Mouse (Mus musculus) kidney, embryonic 14.5 days (tissue): ENCODE measurements around the gene Cdkn2aip. TPM values are rescaled to one million over a fixed set of nuclear protein-coding genes. Genes with fewer than 3 reads are reported as not detected.

ENCODE experiments used
- ATAC-seq: fragments of 200-750 bp; cut with Nextera tagmentation; 2 replicates; pipeline ENCODE4 v1.8.0; 2017; ENCODE audit warnings: moderate number of reproducible peaks, mild to moderate bottlenecking, moderate TSS enrichment, moderate library complexity; ENCODE audit not compliant: low FRiP score, low TSS enrichment
- H3K27ac ChIP-seq: fragments of 300-500 bp; sonication (generic); 2 replicates; pipeline ENCODE4 v1.5.1; 2014; ENCODE audit warnings: low read depth, mild to moderate bottlenecking, low read length, moderate library complexity, mixed read lengths
- H3K27me3 ChIP-seq: fragments of 300-500 bp; sonication (generic); 2 replicates; pipeline ENCODE4 v1.6.1; 2014; ENCODE audit warnings: mild to moderate bottlenecking, low read length; ENCODE audit not compliant: control insufficient read depth, insufficient read depth
- H3K36me3 ChIP-seq: fragments of 300-500 bp; sonication (generic); 2 replicates; pipeline ENCODE4 v1.6.1; 2014; ENCODE audit warnings: low read length, mixed read lengths; ENCODE audit not compliant: control insufficient read depth, insufficient read depth
- H3K4me1 ChIP-seq: fragments of 300-500 bp; sonication (generic); 2 replicates; pipeline ENCODE4 v1.6.1; 2014; ENCODE audit warnings: low read length, mixed read lengths; ENCODE audit not compliant: control insufficient read depth, insufficient read depth
- H3K4me2 ChIP-seq: fragments of 300-500 bp; sonication (generic); replicated peaks from 2 replicates; pipeline ENCODE4 v1.6.1; 2014; ENCODE audit warnings: low read depth, mild to moderate bottlenecking, low read length
- H3K4me3 ChIP-seq: fragments of 300-500 bp; sonication (generic); 2 replicates; pipeline ENCODE4 v1.5.1; 2014; ENCODE audit warnings: mild to moderate bottlenecking, low read length
- H3K9ac ChIP-seq: fragments of 300-500 bp; sonication (generic); 2 replicates; pipeline ENCODE4 v1.6.1; 2014; ENCODE audit warnings: low read depth, mild to moderate bottlenecking, low read length, moderate library complexity
- H3K9me3 ChIP-seq: fragments of 300-500 bp; sonication (generic); 2 replicates; pipeline ENCODE4 v1.6.1; 2016; ENCODE audit warnings: low read length; ENCODE audit not compliant: control insufficient read depth
- WGBS: fragments of 180-500 bp; shearing (Covaris S2); extraction: QIAGEN DNeasy Blood & Tissue Kit; methylation state at CpG from one replicate; pipeline ENCODE4 v1.1.7; 2014; 5-methylcytosine and 5-hydroxymethylcytosine counted together
- polyA plus RNA-seq: library from polyadenylated mRNA; unstranded; fragments of >200 nt; fragmentation: Nextera tagmentation; extraction: Ambion mirVana; gene quantifications from 2 replicates; pipeline ENCODE4 v1.2.1, GENCODE M21; 2014

The Cdkn2aip gene
- polyA plus RNA-seq, 1 experiment from 2014 or later: 33.7 TPM

- Histone ChIP-seq H3K4me2 (peak overlapping the region; percentile 74), H3K9me3 (no peaks in the 10 kb centered on the region), H3K36me3 (peaks cover 23% of the 10 kb centered on the region), H3K4me3 (peak overlapping the region; percentile 98), H3K9ac (peak overlapping the region; percentile 89), H3K4me1 (peaks cover 5% of the 10 kb centered on the region), H3K27ac (peak overlapping the region; percentile 91), H3K27me3 (no peaks in the 10 kb centered on the region)
- peak; percentile 61 for ATAC-seq
- 0% methylated on average over 35 of the region's 44 CpGs for WGBS
Measured at GRCm38 (mm10) chr8:47713171-47713663, 515 bp downstream of the Cdkn2aip start.

DNA sequence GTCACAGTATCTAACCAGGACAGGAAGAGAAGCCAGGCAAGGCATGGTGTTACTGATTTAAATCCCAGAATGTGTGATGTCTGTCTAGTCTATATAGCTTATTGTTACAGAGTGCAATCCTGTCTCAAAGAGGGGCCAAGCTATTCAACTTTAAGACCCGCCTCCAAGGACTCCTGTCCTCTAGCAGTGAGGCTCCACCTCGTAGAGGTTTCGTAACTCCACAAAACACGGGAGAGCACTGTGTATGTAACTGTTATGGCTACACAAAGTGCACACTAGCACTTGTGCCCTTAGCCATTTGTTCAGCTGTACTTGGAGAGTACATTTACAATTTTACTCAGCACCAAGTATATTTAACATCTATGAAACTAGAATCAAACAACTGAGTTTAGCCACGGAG lies 5.6 kb downstream of the Cdkn2aip start:
- 92% methylated on average over 5 of the region's 5 CpGs for WGBS

DNA sequence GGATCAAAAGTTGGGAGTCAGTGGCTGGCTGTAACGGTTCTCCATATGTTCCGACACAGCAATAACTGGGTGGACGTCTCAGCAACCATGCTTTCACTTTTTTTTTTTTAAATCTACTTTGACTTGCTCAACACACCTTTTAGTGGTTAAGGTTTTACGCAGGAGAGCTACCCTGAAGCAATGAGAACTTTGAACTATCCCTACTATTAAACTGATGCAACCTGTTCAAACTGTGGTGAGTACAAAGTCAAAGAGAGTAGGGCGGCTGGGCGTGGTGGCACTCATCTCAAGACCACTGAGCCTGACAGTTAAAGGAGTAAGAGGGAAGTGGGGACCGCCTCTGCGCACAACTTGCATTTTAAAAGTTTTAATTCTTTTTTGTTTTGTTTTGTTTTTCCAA lies 7.0 kb downstream of the Cdkn2aip start:
- H3K4me1 ChIP-seq: no peaks in the 10 kb centered on the region
- no peaks in the 10 kb centered on the region for H3K27me3 ChIP-seq
- H3K9ac ChIP-seq: no peak overlapping the region
- H3K4me2 ChIP-seq: no peak overlapping the region
- no peak for ATAC-seq
- no peak overlapping the region for H3K27ac ChIP-seq
- H3K9me3 ChIP-seq: no peaks in the 10 kb centered on the region
- peaks cover 38% of the 10 kb centered on the region for H3K36me3 ChIP-seq
- no peak overlapping the region for H3K4me3 ChIP-seq
- 93% methylated on average over 8 of the region's 8 CpGs for WGBS

More for the DNA sequence above, 5.6 kb downstream of the Cdkn2aip start:
- ATAC-seq: no peak
- Histone ChIP-seq H3K9me3 (no peaks in the 10 kb centered on the region), H3K4me3 (no peak overlapping the region), H3K4me2 (no peak overlapping the region), H3K36me3 (peaks cover 40% of the 10 kb centered on the region), H3K4me1 (no peaks in the 10 kb centered on the region), H3K27me3 (no peaks in the 10 kb centered on the region), H3K9ac (no peak overlapping the region), H3K27ac (no peak overlapping the region)

- Histone ChIP-seq H3K36me3 (peaks cover 11% of the 10 kb centered on the region; the same call in 1 of the 2 replicates), H3K4me3 (no peak overlapping the region), H3K27ac (no peak overlapping the region), H3K4me1 (no peaks in the 10 kb centered on the region), H3K4me2 (no peak overlapping the region), H3K9ac (no peak overlapping the region), H3K27me3 (no peaks in the 10 kb centered on the region), H3K9me3 (no peaks in the 10 kb centered on the region)
- no peak for ATAC-seq
- 32% methylated on average over 1 of the region's 1 CpGs for WGBS
Measured at GRCm38 (mm10) chr8:47702333-47702732, 11.4 kb downstream of the Cdkn2aip start.

GRCm38 (mm10) chr8:47697696-47698095 lies 16.0 kb downstream of the Cdkn2aip start:
- Histone ChIP-seq H3K4me3 (no peak overlapping the region), H3K27me3 (no peaks in the 10 kb centered on the region), H3K9ac (no peak overlapping the region), H3K27ac (no peak overlapping the region), H3K4me2 (no peak overlapping the region), H3K4me1 (no peaks in the 10 kb centered on the region), H3K9me3 (no peaks in the 10 kb centered on the region), H3K36me3 (no peaks in the 10 kb centered on the region)
- ATAC-seq: no peak
- WGBS: 79% methylated on average over 1 of the region's 1 CpGs

- WGBS: 78% methylated on average over 5 of the region's 5 CpGs
- no peak overlapping the region for H3K27ac ChIP-seq
- H3K27me3 ChIP-seq: no peaks in the 10 kb centered on the region
- no peak overlapping the region for H3K4me3 ChIP-seq
- H3K9me3 ChIP-seq: no peaks in the 10 kb centered on the region
- no peak overlapping the region for H3K9ac ChIP-seq
- no peak for ATAC-seq
- H3K4me2 ChIP-seq: no peak overlapping the region
- H3K36me3 ChIP-seq: no peaks in the 10 kb centered on the region
- no peaks in the 10 kb centered on the region for H3K4me1 ChIP-seq
Measured at GRCm38 (mm10) chr8:47695431-47696105, 18.2 kb downstream of the Cdkn2aip start.

- 21% methylated on average over 2 of the region's 2 CpGs for WGBS
- H3K27me3 ChIP-seq: no peaks in the 10 kb centered on the region
- ATAC-seq: no peak
Measured at GRCm38 (mm10) chr8:47693119-47693518, 20.6 kb downstream of the Cdkn2aip start.

GRCm38 (mm10) chr8:47691831-47692230 lies 21.9 kb downstream of the Cdkn2aip start:
- Histone ChIP-seq H3K4me2 (no peak overlapping the region), H3K27me3 (no peaks in the 10 kb centered on the region), H3K4me3 (no peak overlapping the region), H3K27ac (no peak overlapping the region), H3K9ac (no peak overlapping the region), H3K4me1 (no peaks in the 10 kb centered on the region), H3K36me3 (no peaks in the 10 kb centered on the region), H3K9me3 (no peaks in the 10 kb centered on the region)
- WGBS: 89% methylated on average over 9 of the region's 10 CpGs
- no peak for ATAC-seq

More at GRCm38 (mm10) chr8:47693119-47693518, 20.6 kb downstream of the Cdkn2aip start:
- H3K4me2 ChIP-seq: no peak overlapping the region
- no peaks in the 10 kb centered on the region for H3K9me3 ChIP-seq
- H3K4me3 ChIP-seq: no peak overlapping the region
- no peaks in the 10 kb centered on the region for H3K36me3 ChIP-seq
- no peaks in the 10 kb centered on the region for H3K4me1 ChIP-seq
- H3K27ac ChIP-seq: no peak overlapping the region
- no peak overlapping the region for H3K9ac ChIP-seq

- peak overlapping the region; percentile 22; the same call in 1 of the 2 replicates for H3K4me3 ChIP-seq
- H3K36me3 ChIP-seq: no peaks in the 10 kb centered on the region
- no peak overlapping the region for H3K9ac ChIP-seq
- no peaks in the 10 kb centered on the region for H3K27me3 ChIP-seq
- no peak overlapping the region for H3K27ac ChIP-seq
- H3K4me1 ChIP-seq: no peaks in the 10 kb centered on the region
- 56% methylated on average over 7 of the region's 7 CpGs for WGBS
- H3K4me2 ChIP-seq: peak overlapping the region; percentile 50; the same call in 1 of the 2 replicates
- ATAC-seq: no peak
- H3K9me3 ChIP-seq: no peaks in the 10 kb centered on the region
Measured at GRCm38 (mm10) chr8:47691303-47691702, 22.4 kb downstream of the Cdkn2aip start.
